Mouse (Mus musculus) lung, embryonic 16.5 days (tissue): Measurements from ENCODE around the gene Slc25a29. TPM values are rescaled to one million over a fixed set of nuclear protein-coding genes. Genes with fewer than 3 reads are reported as not detected.

ENCODE experiments used
- ATAC-seq: fragments of 200-750 bp; cut with Nextera tagmentation; 2 replicates; pipeline ENCODE4 v1.8.0; 2017; ENCODE audit warnings: low read depth, mild to moderate bottlenecking, moderate library complexity
- H3K27ac ChIP-seq: fragments of 300-500 bp; sonication (generic); 2 replicates; pipeline ENCODE4 v1.5.1; 2014; ENCODE audit warnings: mild to moderate bottlenecking, control low read depth, low read length
- H3K27me3 ChIP-seq: fragments of 300-500 bp; sonication (generic); 2 replicates; pipeline ENCODE4 v1.6.1; 2014; ENCODE audit warnings: low read depth, low read length, mixed read lengths; ENCODE audit not compliant: control insufficient read depth, insufficient read depth
- H3K36me3 ChIP-seq: fragments of 300-500 bp; sonication (generic); 2 replicates; pipeline ENCODE4 v1.6.1; 2014; ENCODE audit warnings: low read length; ENCODE audit not compliant: control insufficient read depth, insufficient read depth
- H3K4me1 ChIP-seq: fragments of 300-500 bp; sonication (generic); replicated peaks from 2 replicates; pipeline ENCODE4 v1.6.1; 2014; ENCODE audit warnings: low read length, mixed read lengths; ENCODE audit not compliant: control insufficient read depth, insufficient read depth
- H3K4me2 ChIP-seq: fragments of 300-500 bp; sonication (generic); 2 replicates; pipeline ENCODE4 v1.6.1; 2014; ENCODE audit warnings: low read depth, low read length, control low read depth
- H3K4me3 ChIP-seq: fragments of 300-500 bp; sonication (generic); 2 replicates; pipeline ENCODE4 v1.5.1; 2014; ENCODE audit warnings: mild to moderate bottlenecking, low read length, control low read depth
- H3K9ac ChIP-seq: fragments of 300-500 bp; sonication (generic); 2 replicates; pipeline ENCODE4 v1.6.1; 2014; ENCODE audit warnings: low read length, control low read depth
- H3K9me3 ChIP-seq: fragments of 300-500 bp; sonication (generic); 2 replicates; pipeline ENCODE4 v1.6.1; 2016; ENCODE audit warnings: low read length; ENCODE audit not compliant: control insufficient read depth
- WGBS: fragments of 180-500 bp; shearing (Covaris S2); extraction: QIAGEN DNeasy Blood & Tissue Kit; methylation state at CpG from one replicate; pipeline ENCODE4 v1.1.7; 2014; 5-methylcytosine and 5-hydroxymethylcytosine counted together
- polyA plus RNA-seq: library from polyadenylated mRNA; unstranded; fragments of >200 nt; fragmentation: Nextera tagmentation; extraction: Ambion mirVana; gene quantifications from 2 replicates; pipeline ENCODE4 v1.2.1, GENCODE M21; 2015

Gene Slc25a29
- polyA plus RNA-seq, 1 experiment from 2014 or later: 7.8 TPM

- peak overlapping the region; percentile 99 for H3K27ac ChIP-seq
- H3K9me3 ChIP-seq: no peaks in the 10 kb centered on the region
- peak; percentile 67 for ATAC-seq
- peak overlapping the region; percentile 84 for H3K4me2 ChIP-seq
- WGBS: under 1% methylated on average over 57 of the region's 94 CpGs
- no peaks in the 10 kb centered on the region for H3K27me3 ChIP-seq
- H3K9ac ChIP-seq: peak overlapping the region; percentile 96
- peaks cover 17% of the 10 kb centered on the region for H3K4me1 ChIP-seq
- no peaks in the 10 kb centered on the region; the same call in 1 of the 2 replicates for H3K36me3 ChIP-seq
- peak overlapping the region; percentile 98 for H3K4me3 ChIP-seq
Observed at GRCm38 (mm10) chr12:108794078-108794711, 41.5 kb downstream of the Slc25a29 start.

- H3K36me3 ChIP-seq: no peaks in the 10 kb centered on the region; the same call in 1 of the 2 replicates
- peak overlapping the region; percentile 96 for H3K9ac ChIP-seq
- no peak for ATAC-seq
- H3K9me3 ChIP-seq: no peaks in the 10 kb centered on the region
- peak overlapping the region; percentile 99 for H3K27ac ChIP-seq
- peaks cover 17% of the 10 kb centered on the region for H3K4me1 ChIP-seq
- peak overlapping the region; percentile 47 for H3K4me2 ChIP-seq
- H3K4me3 ChIP-seq: peak overlapping the region; percentile 98
- under 1% methylated on average over 43 of the region's 71 CpGs for WGBS
- no peaks in the 10 kb centered on the region for H3K27me3 ChIP-seq
Observed at GRCm38 (mm10) chr12:108793453-108793941, 42.2 kb downstream of the Slc25a29 start.

- under 1% methylated on average over 75 of the region's 127 CpGs for WGBS
- Histone ChIP-seq H3K27ac (peak within 1 kb of the TSS; percentile 99), H3K4me3 (peak within 1 kb of the TSS; percentile 98)
Observed at GRCm38 (mm10) chr12:108792546-108793452, 42.9 kb downstream of the Slc25a29 start, which contains the start of gene Yy1. TSS of gene Yy1 (plus strand) at chr12:108792973.

GRCm38 (mm10) chr12:108792152-108792545 lies 43.5 kb downstream of the Slc25a29 start:
- Histone ChIP-seq H3K36me3 (no peaks in the 10 kb centered on the region; the same call in 1 of the 2 replicates), H3K27me3 (no peaks in the 10 kb centered on the region), H3K9ac (peak overlapping the region; percentile 84), H3K4me2 (peak overlapping the region; percentile 64), H3K9me3 (no peaks in the 10 kb centered on the region), H3K4me1 (peaks cover 17% of the 10 kb centered on the region), H3K4me3 (peak overlapping the region; percentile 98), H3K27ac (peak overlapping the region; percentile 96)
- under 1% methylated on average over 52 of the region's 52 CpGs for whole genome bisulfite sequencing
- peak; percentile 27 for ATAC-seq

More at GRCm38 (mm10) chr12:108792546-108793452, 42.9 kb downstream of the Slc25a29 start, which contains the start of gene Yy1:
- Histone ChIP-seq H3K4me2 (peak within 1 kb of the TSS; percentile 64), H3K4me1 (peaks cover 17% of the 10 kb centered on the region), H3K9me3 (no peaks in the 10 kb centered on the region), H3K9ac (peak within 1 kb of the TSS; percentile 96), H3K27me3 (no peaks in the 10 kb centered on the region), H3K36me3 (no peaks in the 10 kb centered on the region; the same call in 1 of the 2 replicates)
- ATAC-seq: peak; percentile 95

- H3K9ac ChIP-seq: no peak overlapping the region
- H3K4me2 ChIP-seq: no peak overlapping the region
- no peaks in the 10 kb centered on the region for H3K27me3 ChIP-seq
- 50% methylated on average over 2 of the region's 2 CpGs for WGBS
- H3K9me3 ChIP-seq: no peaks in the 10 kb centered on the region
- no peaks in the 10 kb centered on the region for H3K36me3 ChIP-seq
- no peak overlapping the region for H3K4me3 ChIP-seq
- no peak overlapping the region for H3K27ac ChIP-seq
- peaks cover 6% of the 10 kb centered on the region for H3K4me1 ChIP-seq
- ATAC-seq: no peak
Observed at GRCm38 (mm10) chr12:108787329-108787728, 48.4 kb downstream of the Slc25a29 start.

GRCm38 (mm10) chr12:108785161-108785560 lies 50.5 kb downstream of the Slc25a29 start:
- no peak overlapping the region for H3K9ac ChIP-seq
- no peak overlapping the region for H3K27ac ChIP-seq
- ATAC-seq: no peak
- H3K36me3 ChIP-seq: peaks cover 2% of the 10 kb centered on the region; the same call in 1 of the 2 replicates
- H3K4me1 ChIP-seq: no peaks in the 10 kb centered on the region
- H3K4me3 ChIP-seq: no peak overlapping the region
- WGBS: 91% methylated on average over 4 of the region's 4 CpGs
- no peak overlapping the region for H3K4me2 ChIP-seq
- no peaks in the 10 kb centered on the region for H3K27me3 ChIP-seq
- no peaks in the 10 kb centered on the region for H3K9me3 ChIP-seq

- peaks cover 15% of the 10 kb centered on the region for H3K36me3 ChIP-seq
Observed at GRCm38 (mm10) chr12:108780108-108780877, 55.4 kb downstream of the Slc25a29 start.

More at GRCm38 (mm10) chr12:108780108-108780877, 55.4 kb downstream of the Slc25a29 start:
- Histone ChIP-seq H3K9me3 (peaks cover 3% of the 10 kb centered on the region; the same call in 1 of the 2 replicates), H3K27ac (no peak overlapping the region), H3K4me1 (no peaks in the 10 kb centered on the region), H3K4me2 (no peak overlapping the region), H3K27me3 (no peaks in the 10 kb centered on the region), H3K4me3 (no peak overlapping the region), H3K9ac (no peak overlapping the region)
- no peak for ATAC-seq
- WGBS: 93% methylated on average over 7 of the region's 7 CpGs
